Comparison of ENCODE assay signal across 13 mouse cellular contexts in genomic region chr15:83523196-83523595, GRCm38 (mm10). TPM values are rescaled to one million over a fixed set of nuclear protein-coding genes. Genes with fewer than 3 reads are reported as not detected.
DNase-seq lines count a peak whose midpoint lies in the region; ATAC-seq and TF ChIP-seq lines count a peak whose summit lies in the region.
"Had no signal": no experiment of that assay in that cellular context is flagged by ENCODE, and none has a peak within 500 bp of the region (broad histone marks: within the 10 kb centered on the region; RNA-seq: fewer than 3 reads in every experiment).

No protein-coding gene starts in this region.

- 34% methylated on average over 7 of the region's 7 CpGs for WGBS in liver, embryonic 11.5 days
- WGBS in liver, embryonic 12.5 days (ENCODE audit: insufficient replicate concordance) = 37% methylated on average over 7 of the region's 7 CpGs
- 2% methylated on average over 7 of the region's 7 CpGs for WGBS in heart, postnatal 0 days
- 68% methylated on average over 7 of the region's 7 CpGs for WGBS in kidney, adult 2 months

- no peaks in the 10 kb centered on the region for H3K9me3 ChIP-seq in liver, embryonic 11.5 days (ENCODE audit: control insufficient read depth, low read length)
- H3K9me3 ChIP-seq in liver, embryonic 12.5 days (replicated peaks) = no peaks in the 10 kb centered on the region
- H3K9me3 ChIP-seq in heart, postnatal 0 days (replicated peaks; ENCODE audit: control insufficient read depth, low read length) = no peaks in the 10 kb centered on the region
- H3K9me3 ChIP-seq: embryonic facial prominence, embryonic 15.5 days had no signal

- H3K9ac ChIP-seq in liver, embryonic 11.5 days (ENCODE audit: low read depth, low read length) = no peak overlapping the region
- H3K9ac ChIP-seq in liver, embryonic 12.5 days = no peak overlapping the region
- H3K9ac ChIP-seq in heart, postnatal 0 days (replicated peaks; ENCODE audit: low read depth, low read length) = 0 out of 2 replicates have a peak overlapping the region, but pooled peaks have one; percentile 19
- H3K9ac ChIP-seq: embryonic facial prominence, embryonic 15.5 days had no signal

- no peak for TF ChIP-seq EP300 in heart, postnatal 0 days (IDR thresholded peaks at IDR 0.05; ENCODE audit: low read depth)

- H3K36me3 ChIP-seq in liver, embryonic 11.5 days (ENCODE audit: control insufficient read depth, insufficient read depth, low read length) = no peaks in the 10 kb centered on the region
- no peaks in the 10 kb centered on the region for H3K36me3 ChIP-seq in liver, embryonic 12.5 days
- no peaks in the 10 kb centered on the region for H3K36me3 ChIP-seq in heart, postnatal 0 days (replicated peaks; ENCODE audit: control insufficient read depth, insufficient read depth, low read length)
- no peaks in the 10 kb centered on the region for H3K36me3 ChIP-seq in kidney, adult 2 months (ENCODE audit: control insufficient read depth, insufficient read depth, low read length)
- H3K36me3 ChIP-seq: embryonic facial prominence, embryonic 15.5 days had no signal

- H3K27me3 ChIP-seq in liver, embryonic 11.5 days (replicated peaks; ENCODE audit: control insufficient read depth, insufficient read depth, low read length) = peaks cover 32% of the 10 kb centered on the region
- H3K27me3 ChIP-seq in liver, embryonic 12.5 days (replicated peaks) = peaks cover 74% of the 10 kb centered on the region
- no peaks in the 10 kb centered on the region for H3K27me3 ChIP-seq in heart, postnatal 0 days (ENCODE audit: control insufficient read depth, insufficient read depth, low read length)
- H3K27me3 ChIP-seq in kidney, adult 2 months (replicated peaks; ENCODE audit: control insufficient read depth, insufficient read depth, low read length) = no peaks in the 10 kb centered on the region

- ATAC-seq in liver, embryonic 11.5 days (replicated peaks; ENCODE audit: low FRiP score) = 0 out of 2 replicates have a peak, but pooled peaks have one; percentile 21
- ATAC-seq in liver, embryonic 12.5 days = no peak
- ATAC-seq in heart, postnatal 0 days (ENCODE audit: insufficient read depth, low read depth) = peak; percentile 46
- ATAC-seq: intestine, embryonic 16.5 days had no signal

- no peak for TF ChIP-seq CTCF in heart, postnatal 0 days (IDR thresholded peaks at IDR 0.05; ENCODE audit: low read depth)
- no peak for TF ChIP-seq CTCF in kidney, adult 2 months (conservative IDR thresholded peaks at IDR 0.05; ENCODE audit: insufficient read depth, insufficient read length, low read depth, low read length)

- no peak overlapping the region; the same call in 1 of the 2 replicates for H3K27ac ChIP-seq in liver, embryonic 11.5 days (ENCODE audit: low read depth, low read length)
- H3K27ac ChIP-seq in liver, embryonic 12.5 days = no peak overlapping the region
- peak overlapping the region; percentile 97 for H3K27ac ChIP-seq in heart, postnatal 0 days (ENCODE audit: low read depth)
- no peak overlapping the region for H3K27ac ChIP-seq in kidney, adult 2 months (ENCODE audit: insufficient read depth, low read depth, low read length)
- H3K27ac ChIP-seq: embryonic facial prominence, embryonic 15.5 days; macrophage had no signal

- peaks cover 31% of the 10 kb centered on the region for H3K4me1 ChIP-seq in liver, embryonic 11.5 days (replicated peaks; ENCODE audit: control insufficient read depth, insufficient read depth, low read length)
- H3K4me1 ChIP-seq in liver, embryonic 12.5 days = peaks cover 51% of the 10 kb centered on the region
- peaks cover 46% of the 10 kb centered on the region for H3K4me1 ChIP-seq in heart, postnatal 0 days (ENCODE audit: control insufficient read depth, insufficient read depth)
- peaks cover 7% of the 10 kb centered on the region; the same call in 1 of the 2 replicates for H3K4me1 ChIP-seq in kidney, adult 2 months (ENCODE audit: control insufficient read depth, insufficient read depth, low read length)

- TF ChIP-seq POLR2A in kidney, adult 2 months (IDR thresholded peaks at IDR 0.05; ENCODE audit: low read depth, low read length) = no peak

- H3K4me2 ChIP-seq in liver, embryonic 11.5 days = no peak overlapping the region
- H3K4me2 ChIP-seq in liver, embryonic 12.5 days = no peak overlapping the region
- H3K4me2 ChIP-seq in heart, postnatal 0 days (ENCODE audit: low read depth, low read length) = 0 out of 2 replicates have a peak overlapping the region, but pooled peaks have one; percentile 93
- H3K4me2 ChIP-seq: embryonic facial prominence, embryonic 15.5 days had no signal

- H3K4me3 ChIP-seq in liver, embryonic 11.5 days (ENCODE audit: low read depth, low read length) = no peak overlapping the region
- no peak overlapping the region for H3K4me3 ChIP-seq in liver, embryonic 12.5 days
- no peak overlapping the region for H3K4me3 ChIP-seq in heart, postnatal 0 days (ENCODE audit: low read depth, low read length)
- H3K4me3 ChIP-seq in kidney, adult 2 months (ENCODE audit: insufficient read depth, low read depth, low read length) = no peak overlapping the region
- H3K4me3 ChIP-seq: embryonic facial prominence, embryonic 15.5 days had no signal

- no peak for DNase-seq in liver, embryonic 11.5 days (ENCODE audit: low spot score)
- DNase-seq in adrenal gland, postnatal 10 days = peak; percentile 54
- DNase-seq in adrenal gland, postnatal 36 days = peak; percentile 58 to 65
- DNase-seq in heart, postnatal 0 days (ENCODE audit: low spot score) = peak; percentile 81
- no peak for DNase-seq in frontal cortex, postnatal 10 days (ENCODE audit: low spot score in 2 of 2)
- no peak for DNase-seq in kidney, adult 2 months
- DNase-seq: cerebellum, adult 18-20 months; gastrocnemius, postnatal 10 days; right cerebral cortex, postnatal 4 days had no signal

RNA-seq across cellular contexts. Expression of gene Bik, which starts 3.5 kb away (rescaled TPM):
- 4.0 and 5.6 TPM in 2 replicates for polyA plus RNA-seq in liver, embryonic 11.5 days (2014; fragmentation: Nextera tagmentation; extraction: Ambion mirVana)
- 2.2 and 2.7 TPM in 2 replicates for polyA plus RNA-seq in liver, embryonic 12.5 days (2016; fragmentation: Nextera tagmentation; extraction: Ambion mirVana)
- total RNA-seq in adrenal gland, postnatal 10 days (2021) = 10 to 100 TPM; 10.4 to 12.1 TPM
- total RNA-seq in adrenal gland, postnatal 36 days (2021) = 1 to 10 TPM; 4.1 to 4.8 TPM
- total RNA-seq in heart, postnatal 0 days (2014; rRNA removed; ENCODE audit: low replicate concordance) = 25.8 and 49.6 TPM in 2 replicates
- 33.8 and 37.7 TPM in 2 replicates for polyA plus RNA-seq in heart, postnatal 0 days (2015; fragmentation: Nextera tagmentation; extraction: Ambion mirVana)
- 18.9 and 20.8 TPM in 2 replicates for polyA plus RNA-seq in kidney, adult 2 months (2012; rRNA removed)
- polyA plus RNA-seq: macrophage had no signal

RNA-seq across cellular contexts. Expression of gene Ttll1, which starts 12.5 kb away (rescaled TPM):
- 12.6 and 14.5 TPM in 2 replicates for polyA plus RNA-seq in liver, embryonic 11.5 days (2014; fragmentation: Nextera tagmentation; extraction: Ambion mirVana)
- 9.6 and 10.0 TPM in 2 replicates for polyA plus RNA-seq in liver, embryonic 12.5 days (2016; fragmentation: Nextera tagmentation; extraction: Ambion mirVana)
- total RNA-seq in adrenal gland, postnatal 10 days (2021) = 1 to 10 TPM; 7.0 to 9.5 TPM
- 1 to 10 TPM; 7.6 to 7.7 TPM for total RNA-seq in adrenal gland, postnatal 36 days (2021)
- total RNA-seq in heart, postnatal 0 days (2014; rRNA removed; ENCODE audit: low replicate concordance) = 5.8 and 10.7 TPM in 2 replicates
- polyA plus RNA-seq in heart, postnatal 0 days (2015; fragmentation: Nextera tagmentation; extraction: Ambion mirVana) = 23.2 and 25.7 TPM in 2 replicates
- 10.3 and 11.1 TPM in 2 replicates for polyA plus RNA-seq in kidney, adult 2 months (2012; rRNA removed)

RNA-seq across cellular contexts. Expression of gene Tspo, which starts 40.2 kb away (rescaled TPM):
- 144 and 150 TPM in 2 replicates for polyA plus RNA-seq in liver, embryonic 11.5 days (2014; fragmentation: Nextera tagmentation; extraction: Ambion mirVana)
- 186 and 192 TPM in 2 replicates for polyA plus RNA-seq in liver, embryonic 12.5 days (2016; fragmentation: Nextera tagmentation; extraction: Ambion mirVana)
- 100 to 1,000 TPM; 298 to 316 TPM for total RNA-seq in adrenal gland, postnatal 10 days (2021)
- 100 to 1,000 TPM; 495 to 614 TPM for total RNA-seq in adrenal gland, postnatal 36 days (2021)
- 264 and 335 TPM in 2 replicates for total RNA-seq in heart, postnatal 0 days (2014; rRNA removed; ENCODE audit: low replicate concordance)
- polyA plus RNA-seq in heart, postnatal 0 days (2015; fragmentation: Nextera tagmentation; extraction: Ambion mirVana) = 205 and 210 TPM in 2 replicates
- 402 and 410 TPM in 2 replicates for polyA plus RNA-seq in kidney, adult 2 months (2012; rRNA removed)

RNA-seq across cellular contexts. Expression of gene Mcat, which starts 40.4 kb away (rescaled TPM):
- 38.6 and 39.3 TPM in 2 replicates for polyA plus RNA-seq in liver, embryonic 11.5 days (2014; fragmentation: Nextera tagmentation; extraction: Ambion mirVana)
- 27.1 and 28.1 TPM in 2 replicates for polyA plus RNA-seq in liver, embryonic 12.5 days (2016; fragmentation: Nextera tagmentation; extraction: Ambion mirVana)
- 10 to 100 TPM; 43.1 to 49.3 TPM for total RNA-seq in adrenal gland, postnatal 10 days (2021)
- 10 to 100 TPM; 35.2 to 39.4 TPM for total RNA-seq in adrenal gland, postnatal 36 days (2021)
- total RNA-seq in heart, postnatal 0 days (2014; rRNA removed; ENCODE audit: low replicate concordance) = 66.6 and 87.2 TPM in 2 replicates
- 33.5 and 36.9 TPM in 2 replicates for polyA plus RNA-seq in heart, postnatal 0 days (2015; fragmentation: Nextera tagmentation; extraction: Ambion mirVana)
- polyA plus RNA-seq in kidney, adult 2 months (2012; rRNA removed) = 31.8 and 34.3 TPM in 2 replicates

RNA-seq across cellular contexts. Expression of gene Pacsin2, which starts 58.8 kb away (rescaled TPM):
- polyA plus RNA-seq in liver, embryonic 11.5 days (2014; fragmentation: Nextera tagmentation; extraction: Ambion mirVana) = 82.9 and 89.3 TPM in 2 replicates
- 65.1 and 68.4 TPM in 2 replicates for polyA plus RNA-seq in liver, embryonic 12.5 days (2016; fragmentation: Nextera tagmentation; extraction: Ambion mirVana)
- total RNA-seq in adrenal gland, postnatal 10 days (2021) = 10 to 100 TPM; 69.9 to 76.3 TPM
- 10 to 100 TPM; 85.6 to 94.3 TPM for total RNA-seq in adrenal gland, postnatal 36 days (2021)
- total RNA-seq in heart, postnatal 0 days (2014; rRNA removed; ENCODE audit: low replicate concordance) = 65.0 and 78.0 TPM in 2 replicates
- polyA plus RNA-seq in heart, postnatal 0 days (2015; fragmentation: Nextera tagmentation; extraction: Ambion mirVana) = 53.0 and 63.3 TPM in 2 replicates
- polyA plus RNA-seq in kidney, adult 2 months (2012; rRNA removed) = 116 and 126 TPM in 2 replicates

Comparison
In these comparisons a context has a peak if more than half of its experiments do, and no peak if none do; other contexts are left out.
1. DNase-seq: peak in adrenal gland, postnatal 10 days (single experiment), adrenal gland, postnatal 36 days (2 of 2) and heart, postnatal 0 days (single experiment); none in liver, embryonic 11.5 days (single experiment), frontal cortex, postnatal 10 days (0 of 2) and kidney, adult 2 months (single experiment).